ENCODE assay signal across 21 mouse cellular contexts in the genomic region with DNA sequence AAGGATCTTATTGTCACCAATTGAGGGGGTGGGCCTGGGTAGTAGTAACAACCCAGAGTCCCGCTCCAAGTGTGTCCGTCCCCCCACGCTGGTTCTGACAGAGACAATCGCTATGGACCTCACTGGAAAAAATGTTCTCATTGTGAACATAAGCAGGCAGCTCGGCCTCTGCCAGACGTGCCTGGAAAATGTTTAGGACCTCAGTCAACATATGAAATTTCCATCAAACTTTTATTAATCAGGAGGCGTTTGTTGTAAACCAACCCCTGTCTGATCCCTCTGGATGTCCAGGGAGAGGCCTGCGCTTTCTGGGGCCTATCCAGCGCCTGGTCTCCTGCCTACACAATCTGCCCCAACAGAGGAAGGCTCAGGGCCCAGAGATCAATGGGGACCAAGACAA. TPM values are rescaled to one million over a fixed set of nuclear protein-coding genes. Genes with fewer than 3 reads are reported as not detected.
A peak's percentile ranks its signal among the peaks of the same experiment; 100 is the strongest.
DNase-seq lines count a peak whose midpoint lies in the region; ATAC-seq and TF ChIP-seq lines count a peak whose summit lies in the region.
"Had no signal": no experiment of that assay in that cellular context is flagged by ENCODE, and none has a peak within 500 bp of the region (broad histone marks: within the 10 kb centered on the region; RNA-seq: fewer than 3 reads in every experiment).

No protein-coding gene starts in this region.

- 87% methylated on average over 9 of the region's 9 CpGs for WGBS in hindbrain, embryonic 10.5 days
- WGBS in hindbrain, embryonic 14.5 days = 87% methylated on average over 9 of the region's 9 CpGs
- WGBS in lung, postnatal 0 days = 73% methylated on average over 9 of the region's 9 CpGs
- WGBS in intestine, embryonic 15.5 days = 50% methylated on average over 9 of the region's 9 CpGs
- WGBS in stomach, embryonic 15.5 days = 54% methylated on average over 9 of the region's 9 CpGs

- no peak for TF ChIP-seq EP300 in lung, postnatal 0 days (IDR thresholded peaks at IDR 0.05)

- no peaks in the 10 kb centered on the region for H3K9me3 ChIP-seq in hindbrain, embryonic 10.5 days
- no peaks in the 10 kb centered on the region for H3K9me3 ChIP-seq in hindbrain, embryonic 14.5 days (ENCODE audit: control insufficient read depth, low read length)
- H3K9me3 ChIP-seq in lung, postnatal 0 days (ENCODE audit: low read length) = no peaks in the 10 kb centered on the region
- no peaks in the 10 kb centered on the region for H3K9me3 ChIP-seq in intestine, embryonic 15.5 days
- H3K9me3 ChIP-seq in stomach, embryonic 15.5 days = no peaks in the 10 kb centered on the region
- H3K9me3 ChIP-seq: forebrain, embryonic 13.5 days; G1E had no signal

- no peak overlapping the region for H3K9ac ChIP-seq in hindbrain, embryonic 14.5 days
- H3K9ac ChIP-seq in lung, postnatal 0 days (replicated peaks; ENCODE audit: low read depth) = no peak overlapping the region
- H3K9ac ChIP-seq in intestine, embryonic 15.5 days = no peak overlapping the region
- H3K9ac ChIP-seq in stomach, embryonic 15.5 days = no peak overlapping the region
- H3K9ac ChIP-seq: forebrain, embryonic 13.5 days had no signal

- no peaks in the 10 kb centered on the region for H3K36me3 ChIP-seq in hindbrain, embryonic 10.5 days
- no peaks in the 10 kb centered on the region for H3K36me3 ChIP-seq in hindbrain, embryonic 14.5 days (replicated peaks; ENCODE audit: control insufficient read depth, insufficient read depth)
- H3K36me3 ChIP-seq in lung, postnatal 0 days (ENCODE audit: insufficient read depth, low read length) = no peaks in the 10 kb centered on the region
- H3K36me3 ChIP-seq in intestine, embryonic 15.5 days = no peaks in the 10 kb centered on the region
- no peaks in the 10 kb centered on the region for H3K36me3 ChIP-seq in stomach, embryonic 15.5 days
- H3K36me3 ChIP-seq: G1E had no signal

- no peak for ATAC-seq in hindbrain, embryonic 14.5 days (ENCODE audit: low FRiP score)
- peak; percentile 58 for ATAC-seq in lung, postnatal 0 days
- ATAC-seq in intestine, embryonic 15.5 days = no peak; the same call in 1 of the 2 replicates
- ATAC-seq in stomach, embryonic 15.5 days (ENCODE audit: insufficient read depth, low FRiP score, low read depth) = peak; percentile 23; the same call in 1 of the 2 replicates
- ATAC-seq: forebrain, embryonic 13.5 days had no signal

- H3K27me3 ChIP-seq in hindbrain, embryonic 10.5 days (ENCODE audit: insufficient read depth, poor library complexity, severe bottlenecking) = no peaks in the 10 kb centered on the region; the same call in 1 of the 2 replicates
- no peaks in the 10 kb centered on the region for H3K27me3 ChIP-seq in hindbrain, embryonic 14.5 days (ENCODE audit: control insufficient read depth, insufficient read depth, low read length)
- H3K27me3 ChIP-seq in lung, postnatal 0 days (replicated peaks; ENCODE audit: insufficient read depth, low read length) = no peaks in the 10 kb centered on the region
- no peaks in the 10 kb centered on the region for H3K27me3 ChIP-seq in intestine, embryonic 15.5 days (replicated peaks)
- no peaks in the 10 kb centered on the region for H3K27me3 ChIP-seq in stomach, embryonic 15.5 days (replicated peaks)
- H3K27me3 ChIP-seq: forebrain, embryonic 13.5 days had no signal

- peak overlapping the region; percentile 62; the same call in 1 of the 2 replicates for H3K27ac ChIP-seq in hindbrain, embryonic 10.5 days
- no peak overlapping the region for H3K27ac ChIP-seq in hindbrain, embryonic 14.5 days
- no peak overlapping the region; the same call in 1 of the 2 replicates for H3K27ac ChIP-seq in lung, postnatal 0 days (ENCODE audit: low read length)
- peak overlapping the region; percentile 74 for H3K27ac ChIP-seq in intestine, embryonic 15.5 days
- H3K27ac ChIP-seq in stomach, embryonic 15.5 days = peak overlapping the region; percentile 92
- H3K27ac ChIP-seq: forebrain, embryonic 13.5 days had no signal

- TF ChIP-seq CTCF in lung, postnatal 0 days (IDR thresholded peaks at IDR 0.05) = no peak

- DNase-seq in hindbrain, embryonic 10.5 days (ENCODE audit: low spot score) = no peak
- no peak for DNase-seq in hindbrain, embryonic 14.5 days (ENCODE audit: low spot score)
- peak; percentile 16 for DNase-seq in lung, postnatal 0 days (ENCODE audit: low spot score)
- no peak for DNase-seq in lung, postnatal 14 days
- no peak for DNase-seq in retina, postnatal 1 day
- no peak for DNase-seq in neural tube, embryonic 10.5 days (ENCODE audit: extremely low spot score, low spot score)
- DNase-seq: adrenal gland, adult 2 months; cerebellum, adult 11-12 months; cerebellum, postnatal 36 days; heart, postnatal 36 days; kidney, adult 2 months; layer of hippocampus, postnatal 36 days; left cerebral cortex, postnatal 4 days; right cerebral cortex, adult 18-20 months had no signal

- H3K4me3 ChIP-seq in hindbrain, embryonic 10.5 days = no peak overlapping the region
- no peak overlapping the region for H3K4me3 ChIP-seq in hindbrain, embryonic 14.5 days (replicated peaks; ENCODE audit: low read length)
- no peak overlapping the region for H3K4me3 ChIP-seq in lung, postnatal 0 days (ENCODE audit: low read depth, low read length)
- no peak overlapping the region for H3K4me3 ChIP-seq in intestine, embryonic 15.5 days (replicated peaks)
- H3K4me3 ChIP-seq in stomach, embryonic 15.5 days (replicated peaks) = no peak overlapping the region
- H3K4me3 ChIP-seq: forebrain, embryonic 13.5 days had no signal

- no peak overlapping the region for H3K4me2 ChIP-seq in hindbrain, embryonic 14.5 days (replicated peaks)
- no peak overlapping the region for H3K4me2 ChIP-seq in lung, postnatal 0 days (replicated peaks; ENCODE audit: low read depth, low read length)
- H3K4me2 ChIP-seq in intestine, embryonic 15.5 days (replicated peaks) = no peak overlapping the region
- H3K4me2 ChIP-seq in stomach, embryonic 15.5 days = no peak overlapping the region
- H3K4me2 ChIP-seq: forebrain, embryonic 13.5 days had no signal

- peaks cover 5% of the 10 kb centered on the region; the same call in 1 of the 2 replicates for H3K4me1 ChIP-seq in hindbrain, embryonic 10.5 days (replicated peaks)
- H3K4me1 ChIP-seq in hindbrain, embryonic 14.5 days (replicated peaks; ENCODE audit: control insufficient read depth, insufficient read depth, low read length) = 0 out of 2 replicates have a peak, but pooled peaks cover 8% of the 10 kb centered on the region
- no peaks in the 10 kb centered on the region for H3K4me1 ChIP-seq in lung, postnatal 0 days (ENCODE audit: insufficient read depth, low read depth, low read length)
- H3K4me1 ChIP-seq in intestine, embryonic 15.5 days (replicated peaks) = peaks cover 10% of the 10 kb centered on the region
- H3K4me1 ChIP-seq in stomach, embryonic 15.5 days = peaks cover 13% of the 10 kb centered on the region

RNA-seq across cellular contexts. Expression of a gene that starts 11.4 kb away (rescaled TPM):
- polyA plus RNA-seq in hindbrain, embryonic 10.5 days (2016; fragmentation: Nextera tagmentation; extraction: Ambion mirVana) = not detected in 2 replicates
- not detected in 2 replicates for polyA plus RNA-seq in hindbrain, embryonic 14.5 days (2014; fragmentation: Nextera tagmentation; extraction: Ambion mirVana)
- polyA plus RNA-seq in lung, postnatal 0 days (2015; fragmentation: Nextera tagmentation; extraction: Ambion mirVana) = not detected in 2 replicates
- not detected in 2 replicates for polyA plus RNA-seq in intestine, embryonic 15.5 days (2015; fragmentation: Nextera tagmentation; extraction: Ambion mirVana)
- polyA plus RNA-seq in stomach, embryonic 15.5 days (2015; fragmentation: Nextera tagmentation; extraction: Ambion mirVana) = 0.10 TPM in 1 of 2 replicates, not detected in the other
- polyA plus RNA-seq: adrenal gland, adult 2 months; forebrain, embryonic 13.5 days; G1E; kidney, adult 2 months; large intestine, adult 2 months; liver, embryonic 16.5 days; thymus, postnatal 0 days had no signal

RNA-seq across cellular contexts. Expression of a gene that starts 57.3 kb away (rescaled TPM):
- 9.8 and 10.7 TPM in 2 replicates for polyA plus RNA-seq in hindbrain, embryonic 10.5 days (2016; fragmentation: Nextera tagmentation; extraction: Ambion mirVana)
- polyA plus RNA-seq in hindbrain, embryonic 14.5 days (2014; fragmentation: Nextera tagmentation; extraction: Ambion mirVana) = 2.1 TPM in 2 replicates
- 9.7 and 10.5 TPM in 2 replicates for polyA plus RNA-seq in lung, postnatal 0 days (2015; fragmentation: Nextera tagmentation; extraction: Ambion mirVana)
- polyA plus RNA-seq in intestine, embryonic 15.5 days (2015; fragmentation: Nextera tagmentation; extraction: Ambion mirVana) = 3.4 and 4.2 TPM in 2 replicates
- polyA plus RNA-seq in stomach, embryonic 15.5 days (2015; fragmentation: Nextera tagmentation; extraction: Ambion mirVana) = 4.9 and 5.3 TPM in 2 replicates
- polyA plus RNA-seq: G1E had no signal

Comparison
In these comparisons a context has a peak if more than half of its experiments do, and no peak if none do; other contexts are left out.
1. H3K27ac ChIP-seq: peak in hindbrain, embryonic 10.5 days (single experiment), intestine, embryonic 15.5 days (single experiment) and stomach, embryonic 15.5 days (single experiment); none in hindbrain, embryonic 14.5 days (single experiment) and lung, postnatal 0 days (single experiment).
2. ATAC-seq: peak in lung, postnatal 0 days (single experiment) and stomach, embryonic 15.5 days (single experiment); none in hindbrain, embryonic 14.5 days (single experiment) and intestine, embryonic 15.5 days (single experiment).